Mouse (Mus musculus) megakaryocyte, embryonic 14.5 days (primary cell): ENCODE results near the gene Frem2.

ENCODE experiments used
- FLI1 ChIP-seq: IDR thresholded peaks from 2 replicates; pipeline ENCODE4 v1.6.1; 2012; ENCODE audit warnings: low read length, inconsistent platforms, mixed read lengths
- GATA1 ChIP-seq: IDR thresholded peaks from 3 replicates; pipeline ENCODE4 v1.6.1; 2012; ENCODE audit warnings: mixed read lengths, low read length, inconsistent platforms, borderline replicate concordance

GRCm38 (mm10) chr3:53631126-53631525 is 26.0 kb downstream of the Frem2 start:
- TF ChIP-seq GATA1 (no peak), FLI1 (no peak)
